Mouse (Mus musculus): ENCODE results near the gene Fuk. TPM values are rescaled to one million over a fixed set of nuclear protein-coding genes. Genes with fewer than 3 reads are reported as not detected.

The Fuk gene
- polyA plus RNA-seq, 1 experiment from 2014 or later = 10.6 TPM

- Histone ChIP-seq H3K9me3 (ENCODE audit: control insufficient read depth, low read length) (no peaks in the 10 kb centered on the region), H3K27me3 (ENCODE audit: control insufficient read depth, insufficient read depth, low read depth, low read length) (no peaks in the 10 kb centered on the region), H3K27ac (ENCODE audit: low read length) (no peak overlapping the region), H3K4me3 (ENCODE audit: low read length) (no peak overlapping the region), H3K9ac (ENCODE audit: low read length) (no peak overlapping the region), H3K36me3 (ENCODE audit: control insufficient read depth, insufficient read depth, low read length) (peaks cover 3% of the 10 kb centered on the region; the same call in 1 of the 2 replicates), H3K4me2 (ENCODE audit: low read depth, low read length) (no peak overlapping the region), H3K4me1 (replicated peaks; ENCODE audit: control insufficient read depth, insufficient read depth, low read length) (no peaks in the 10 kb centered on the region)
- ATAC-seq (ENCODE audit: low read depth) = no peak
- WGBS = 46% methylated on average over 12 of the region's 12 CpGs
These were observed 12.3 kb downstream of the Fuk start for GRCm38 (mm10) chr8:110889904-110890470.

DNA sequence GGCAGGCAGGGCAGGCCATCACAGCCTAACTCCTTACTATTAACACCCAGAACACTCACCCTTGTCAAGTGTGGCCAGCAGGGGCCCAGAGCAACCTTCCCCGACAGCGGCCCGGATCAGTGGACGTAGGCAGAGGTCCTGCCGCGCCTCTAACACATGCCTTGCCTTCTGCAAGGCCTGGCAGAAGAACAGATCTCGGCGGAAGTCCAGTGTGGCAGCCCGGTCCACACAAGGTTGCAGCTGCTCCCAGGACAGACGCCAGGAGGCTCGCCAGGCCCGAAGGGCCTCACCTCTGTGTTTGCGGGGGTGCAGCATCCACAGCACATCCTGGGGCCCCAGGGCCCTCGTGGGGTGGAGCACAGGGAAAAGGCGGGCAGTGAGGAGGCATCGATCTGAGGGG is 13.4 kb downstream of the Fuk start:
- WGBS = 84% methylated on average over 16 of the region's 16 CpGs
- Histone ChIP-seq H3K4me3 (ENCODE audit: low read length) (no peak overlapping the region), H3K27me3 (ENCODE audit: control insufficient read depth, insufficient read depth, low read depth, low read length) (no peaks in the 10 kb centered on the region), H3K4me2 (ENCODE audit: low read depth, low read length) (no peak overlapping the region), H3K27ac (ENCODE audit: low read length) (no peak overlapping the region), H3K9ac (ENCODE audit: low read length) (no peak overlapping the region), H3K4me1 (replicated peaks; ENCODE audit: control insufficient read depth, insufficient read depth, low read length) (no peaks in the 10 kb centered on the region), H3K9me3 (ENCODE audit: control insufficient read depth, low read length) (no peaks in the 10 kb centered on the region), H3K36me3 (ENCODE audit: control insufficient read depth, insufficient read depth, low read length) (peaks cover 8% of the 10 kb centered on the region)
- ATAC-seq (ENCODE audit: low read depth) = no peak

DNA sequence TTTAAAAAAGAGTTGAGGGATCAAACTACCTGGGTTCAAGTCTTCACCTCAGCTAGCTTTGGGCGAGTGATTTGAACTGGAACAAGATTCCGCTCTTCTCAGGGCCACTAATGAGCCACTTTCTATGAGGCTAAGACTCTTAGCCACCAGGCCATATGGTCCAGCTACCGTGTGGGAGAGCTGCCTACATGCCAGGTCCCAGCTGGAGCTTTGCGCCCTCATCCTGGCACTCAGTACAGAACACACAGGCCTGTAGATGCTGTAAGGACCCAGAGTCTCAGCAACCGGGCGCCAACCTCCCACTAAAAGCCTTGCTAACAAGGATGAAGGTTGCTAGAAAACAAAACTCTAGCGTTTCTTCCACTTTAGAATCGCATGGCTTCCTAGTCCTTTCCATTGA is 13.8 kb downstream of the Fuk start:
- Histone ChIP-seq H3K36me3 (ENCODE audit: control insufficient read depth, insufficient read depth, low read length) (peaks cover 11% of the 10 kb centered on the region), H3K4me1 (replicated peaks; ENCODE audit: control insufficient read depth, insufficient read depth, low read length) (no peaks in the 10 kb centered on the region), H3K27ac (ENCODE audit: low read length) (no peak overlapping the region), H3K4me2 (ENCODE audit: low read depth, low read length) (no peak overlapping the region), H3K27me3 (ENCODE audit: control insufficient read depth, insufficient read depth, low read depth, low read length) (no peaks in the 10 kb centered on the region), H3K9me3 (ENCODE audit: control insufficient read depth, low read length) (no peaks in the 10 kb centered on the region), H3K9ac (ENCODE audit: low read length) (no peak overlapping the region), H3K4me3 (ENCODE audit: low read length) (no peak overlapping the region)
- 87% methylated on average over 8 of the region's 8 CpGs for WGBS
- no peak for ATAC-seq (ENCODE audit: low read depth)

- H3K4me2 ChIP-seq (ENCODE audit: low read depth, low read length) = no peak overlapping the region
- no peak for ATAC-seq (ENCODE audit: low read depth)
- H3K27ac ChIP-seq (ENCODE audit: low read length) = no peak overlapping the region
- no peak overlapping the region for H3K4me3 ChIP-seq (ENCODE audit: low read length)
- H3K9ac ChIP-seq (ENCODE audit: low read length) = no peak overlapping the region
- H3K4me1 ChIP-seq (replicated peaks; ENCODE audit: control insufficient read depth, insufficient read depth, low read length) = no peaks in the 10 kb centered on the region
- no peaks in the 10 kb centered on the region for H3K27me3 ChIP-seq (ENCODE audit: control insufficient read depth, insufficient read depth, low read depth, low read length)
- no peaks in the 10 kb centered on the region for H3K9me3 ChIP-seq (ENCODE audit: control insufficient read depth, low read length)
- 81% methylated on average over 10 of the region's 10 CpGs for WGBS
- peaks cover 18% of the 10 kb centered on the region for H3K36me3 ChIP-seq (ENCODE audit: control insufficient read depth, insufficient read depth, low read length)
These were observed 14.7 kb downstream of the Fuk start for GRCm38 (mm10) chr8:110887551-110887950.

DNA sequence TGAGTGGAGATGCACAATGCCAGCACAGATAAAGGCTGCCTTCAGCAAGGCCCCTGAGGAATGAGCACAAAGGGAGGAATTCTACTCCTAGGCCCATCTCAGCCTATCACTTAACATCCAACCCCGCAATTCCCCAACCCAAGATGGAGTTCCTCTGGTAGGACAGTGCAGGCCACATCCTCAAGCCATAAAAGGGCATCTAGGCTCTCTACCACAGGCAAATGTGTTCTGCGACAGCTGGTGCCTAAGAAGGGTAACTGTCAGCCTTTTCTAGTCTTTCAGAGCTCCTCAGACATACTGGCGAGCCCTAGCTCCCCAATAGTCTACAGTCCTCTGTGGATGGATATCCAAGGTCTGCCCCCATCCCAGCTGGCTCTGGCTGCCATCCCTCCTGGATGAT is 15.7 kb downstream of the Fuk start:
- Histone ChIP-seq H3K36me3 (ENCODE audit: control insufficient read depth, insufficient read depth, low read length) (peaks cover 26% of the 10 kb centered on the region), H3K4me2 (ENCODE audit: low read depth, low read length) (no peak overlapping the region), H3K9ac (ENCODE audit: low read length) (no peak overlapping the region), H3K4me1 (replicated peaks; ENCODE audit: control insufficient read depth, insufficient read depth, low read length) (no peaks in the 10 kb centered on the region), H3K27me3 (ENCODE audit: control insufficient read depth, insufficient read depth, low read depth, low read length) (no peaks in the 10 kb centered on the region), H3K4me3 (ENCODE audit: low read length) (no peak overlapping the region), H3K9me3 (ENCODE audit: control insufficient read depth, low read length) (no peaks in the 10 kb centered on the region), H3K27ac (ENCODE audit: low read length) (no peak overlapping the region)
- no peak for ATAC-seq (ENCODE audit: low read depth)
- 77% methylated on average over 3 of the region's 3 CpGs for WGBS

GRCm38 (mm10) chr8:110883824-110884223 is 18.5 kb downstream of the Fuk start:
- Histone ChIP-seq H3K9ac (ENCODE audit: low read length) (no peak overlapping the region), H3K27ac (ENCODE audit: low read length) (no peak overlapping the region), H3K27me3 (ENCODE audit: control insufficient read depth, insufficient read depth, low read depth, low read length) (no peaks in the 10 kb centered on the region), H3K4me3 (ENCODE audit: low read length) (no peak overlapping the region), H3K4me1 (replicated peaks; ENCODE audit: control insufficient read depth, insufficient read depth, low read length) (no peaks in the 10 kb centered on the region), H3K4me2 (ENCODE audit: low read depth, low read length) (no peak overlapping the region), H3K9me3 (ENCODE audit: control insufficient read depth, low read length) (no peaks in the 10 kb centered on the region), H3K36me3 (ENCODE audit: control insufficient read depth, insufficient read depth, low read length) (peaks cover 44% of the 10 kb centered on the region)
- no peak for ATAC-seq (ENCODE audit: low read depth)
- 96% methylated on average over 18 of the region's 18 CpGs for WGBS

DNA sequence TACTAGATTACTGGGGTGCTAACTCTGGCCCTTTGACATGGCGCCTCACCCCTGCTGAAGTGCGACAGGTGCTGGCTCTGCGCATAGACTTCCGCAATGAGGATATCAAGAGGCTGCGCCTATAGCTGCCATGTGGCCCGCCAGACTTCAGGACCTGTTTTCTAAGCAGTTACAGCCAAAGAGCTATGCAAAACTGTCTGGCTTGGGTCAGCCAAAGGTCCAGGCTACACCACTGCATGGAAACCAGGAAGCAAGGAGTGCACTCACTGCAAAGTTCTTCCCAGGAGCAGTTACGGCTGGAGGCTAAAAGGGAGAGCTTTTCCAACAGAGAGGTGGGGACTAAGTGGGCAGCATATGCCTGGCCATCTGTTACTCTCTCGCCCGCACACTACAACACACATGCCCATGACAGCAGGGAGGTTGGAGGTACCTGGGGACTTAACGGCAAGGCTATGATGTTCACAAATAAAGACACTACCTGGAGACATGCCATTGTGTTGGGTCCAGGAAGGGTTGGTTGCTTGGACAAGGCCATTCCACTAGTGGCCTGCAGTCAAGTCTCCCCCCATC is 20.5 kb downstream of the Fuk start:
- Histone ChIP-seq H3K4me2 (ENCODE audit: low read depth, low read length) (no peak overlapping the region), H3K4me1 (replicated peaks; ENCODE audit: control insufficient read depth, insufficient read depth, low read length) (no peaks in the 10 kb centered on the region), H3K27ac (ENCODE audit: low read length) (no peak overlapping the region), H3K9me3 (ENCODE audit: control insufficient read depth, low read length) (no peaks in the 10 kb centered on the region), H3K36me3 (ENCODE audit: control insufficient read depth, insufficient read depth, low read length) (peaks cover 44% of the 10 kb centered on the region), H3K27me3 (ENCODE audit: control insufficient read depth, insufficient read depth, low read depth, low read length) (no peaks in the 10 kb centered on the region), H3K9ac (ENCODE audit: low read length) (no peak overlapping the region), H3K4me3 (ENCODE audit: low read length) (no peak overlapping the region)
- no peak for ATAC-seq (ENCODE audit: low read depth)
- 91% methylated on average over 10 of the region's 10 CpGs for WGBS

- no peak for ATAC-seq (ENCODE audit: low read depth)
- 74% methylated on average over 4 of the region's 4 CpGs for WGBS
- peaks cover 44% of the 10 kb centered on the region for H3K36me3 ChIP-seq (ENCODE audit: control insufficient read depth, insufficient read depth, low read length)
- no peak overlapping the region for H3K4me2 ChIP-seq (ENCODE audit: low read depth, low read length)
- H3K27me3 ChIP-seq (ENCODE audit: control insufficient read depth, insufficient read depth, low read depth, low read length) = no peaks in the 10 kb centered on the region
- no peak overlapping the region for H3K4me3 ChIP-seq (ENCODE audit: low read length)
- no peaks in the 10 kb centered on the region for H3K9me3 ChIP-seq (ENCODE audit: control insufficient read depth, low read length)
- no peak overlapping the region for H3K9ac ChIP-seq (ENCODE audit: low read length)
- H3K4me1 ChIP-seq (replicated peaks; ENCODE audit: control insufficient read depth, insufficient read depth, low read length) = no peaks in the 10 kb centered on the region
- H3K27ac ChIP-seq (ENCODE audit: low read length) = no peak overlapping the region
These were observed 24.4 kb downstream of the Fuk start for GRCm38 (mm10) chr8:110877862-110878261.

GRCm38 (mm10) chr8:110870501-110870900 is 31.8 kb downstream of the Fuk start:
- Histone ChIP-seq H3K27me3 (ENCODE audit: control insufficient read depth, insufficient read depth, low read depth, low read length) (no peaks in the 10 kb centered on the region), H3K27ac (ENCODE audit: low read length) (no peak overlapping the region), H3K36me3 (ENCODE audit: control insufficient read depth, insufficient read depth, low read length) (peaks cover 39% of the 10 kb centered on the region), H3K9ac (ENCODE audit: low read length) (no peak overlapping the region), H3K4me1 (replicated peaks; ENCODE audit: control insufficient read depth, insufficient read depth, low read length) (no peaks in the 10 kb centered on the region), H3K4me3 (ENCODE audit: low read length) (no peak overlapping the region), H3K4me2 (ENCODE audit: low read depth, low read length) (no peak overlapping the region), H3K9me3 (ENCODE audit: control insufficient read depth, low read length) (no peaks in the 10 kb centered on the region)
- ATAC-seq (ENCODE audit: low read depth) = no peak
- WGBS = 98% methylated on average over 2 of the region's 2 CpGs

Data from lung, embryonic 16.5 days (tissue).